Mouse (Mus musculus) thymus, adult 2 months (tissue): ENCODE measurements around the gene Zar1l.

Source experiments
- CTCF ChIP-seq: fragments of 200-500 bp; IDR thresholded peaks from 2 replicates; pipeline ENCODE4 v1.5.1; 2012; ENCODE audit warnings: mild to moderate bottlenecking, control low read depth, low read length, moderate library complexity, borderline replicate concordance; ENCODE audit not compliant: control insufficient read depth, poor library complexity, insufficient read depth; ENCODE audit errors: extremely low read depth
- POLR2A ChIP-seq: fragments of 200-500 bp; IDR thresholded peaks from 2 replicates; pipeline ENCODE4 v1.6.1; 2012; ENCODE audit warnings: mild to moderate bottlenecking, low read length, control low read depth, moderate library complexity; ENCODE audit not compliant: control insufficient read depth, poor library complexity, insufficient read depth; ENCODE audit errors: extremely low read depth

DNA sequence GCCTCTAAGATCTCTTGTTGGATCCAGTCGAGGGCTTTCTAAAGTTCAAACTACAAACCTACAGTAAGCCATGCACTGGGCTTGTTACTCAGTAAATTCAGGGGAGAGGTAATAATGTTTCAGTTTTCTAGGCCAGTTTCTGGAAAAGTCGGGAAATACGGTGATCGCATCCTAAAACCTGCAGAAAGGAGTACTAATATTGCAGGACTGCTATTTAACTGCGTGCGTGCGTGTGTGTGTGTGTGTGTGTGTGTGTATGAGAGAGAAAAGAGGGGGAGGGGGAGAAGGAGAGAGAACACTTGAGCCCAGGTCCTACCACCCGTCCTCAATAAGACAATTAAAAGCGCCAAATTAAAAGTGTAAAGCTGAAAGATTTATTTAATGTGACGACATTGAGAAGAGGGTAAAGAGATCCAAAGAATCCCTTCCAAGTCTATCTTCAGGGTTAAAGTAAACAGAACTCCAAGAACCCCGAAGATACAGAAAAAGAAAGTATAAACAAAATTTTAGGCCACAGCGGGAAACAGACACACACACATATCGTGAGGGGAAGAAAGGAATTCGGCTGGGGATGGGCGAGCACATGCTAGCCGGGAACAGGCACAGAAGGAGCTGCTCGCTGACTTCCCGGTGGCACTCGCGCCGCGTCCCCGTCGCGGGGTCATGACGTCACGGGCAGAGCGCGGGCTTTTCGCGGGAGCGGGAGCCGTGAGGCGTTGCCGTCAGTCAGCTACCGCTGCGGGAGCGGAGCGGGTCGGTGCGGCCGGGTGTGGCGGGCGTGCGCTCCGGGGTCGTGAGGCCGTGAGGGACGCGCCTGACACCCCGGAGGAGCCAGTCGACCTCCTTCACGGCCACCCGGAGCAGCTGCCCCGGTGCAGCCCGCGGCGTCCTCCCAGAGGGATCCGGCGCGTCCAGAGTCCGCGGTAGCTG is 4.2 kb upstream of the Zar1l start, which contains the start of gene Brca2:
- peak; percentile 38; the same call in 1 of the 2 replicates for TF ChIP-seq CTCF
- TF ChIP-seq POLR2A, result peak; percentile 76
